Mouse (Mus musculus) kidney, embryonic 15.5 days (tissue): ENCODE measurements at regions not wholly inside any gene's neighbourhood (a gene's known extent, or its start where the extent isn't known, plus 50 kb on each side); places are given as distances from the start of the nearest gene placed in this dataset.
"Not testable (repeated sequence)": the region's sequence is repeated elsewhere in the genome, so short reads cannot be mapped to it uniquely, and the experiment has no call there.

Experiments
- ATAC-seq: fragments of 200-750 bp; cut with Nextera tagmentation; replicated peaks from 2 replicates; pipeline ENCODE4 v1.8.0; 2017; ENCODE audit warnings: moderate TSS enrichment; ENCODE audit not compliant: low FRiP score
- H3K27ac ChIP-seq: fragments of 300-500 bp; sonication (generic); 2 replicates; pipeline ENCODE4 v1.5.1; 2015; ENCODE audit warnings: mild to moderate bottlenecking, inconsistent platforms
- H3K27me3 ChIP-seq: fragments of 300-500 bp; sonication (generic); 2 replicates; pipeline ENCODE4 v1.6.1; 2015; ENCODE audit warnings: inconsistent platforms
- H3K36me3 ChIP-seq: fragments of 300-500 bp; sonication (generic); 2 replicates; pipeline ENCODE4 v1.6.1; 2015; ENCODE audit warnings: inconsistent platforms
- H3K4me1 ChIP-seq: fragments of 300-500 bp; sonication (generic); 2 replicates; pipeline ENCODE4 v1.6.1; 2015; ENCODE audit warnings: inconsistent platforms
- H3K4me2 ChIP-seq: fragments of 300-500 bp; sonication (generic); 2 replicates; pipeline ENCODE4 v1.6.1; 2015; ENCODE audit warnings: moderate library complexity, mild to moderate bottlenecking, inconsistent platforms
- H3K4me3 ChIP-seq: fragments of 300-500 bp; sonication (generic); replicated peaks from 2 replicates; pipeline ENCODE4 v1.5.1; 2015; ENCODE audit warnings: mild to moderate bottlenecking, inconsistent platforms
- H3K9ac ChIP-seq: fragments of 300-500 bp; sonication (generic); 2 replicates; pipeline ENCODE4 v1.6.1; 2015; ENCODE audit warnings: mild to moderate bottlenecking, inconsistent platforms
- H3K9me3 ChIP-seq: fragments of 300-500 bp; sonication (generic); replicated peaks from 2 replicates; pipeline ENCODE4 v1.6.1; 2016; ENCODE audit warnings: inconsistent platforms
- WGBS: fragments of 180-500 bp; shearing (Covaris S2); methylation state at CpG from one replicate; pipeline ENCODE4 v1.1.7; 2015; ENCODE audit warnings: mixed read lengths; 5-methylcytosine and 5-hydroxymethylcytosine counted together

DNA sequence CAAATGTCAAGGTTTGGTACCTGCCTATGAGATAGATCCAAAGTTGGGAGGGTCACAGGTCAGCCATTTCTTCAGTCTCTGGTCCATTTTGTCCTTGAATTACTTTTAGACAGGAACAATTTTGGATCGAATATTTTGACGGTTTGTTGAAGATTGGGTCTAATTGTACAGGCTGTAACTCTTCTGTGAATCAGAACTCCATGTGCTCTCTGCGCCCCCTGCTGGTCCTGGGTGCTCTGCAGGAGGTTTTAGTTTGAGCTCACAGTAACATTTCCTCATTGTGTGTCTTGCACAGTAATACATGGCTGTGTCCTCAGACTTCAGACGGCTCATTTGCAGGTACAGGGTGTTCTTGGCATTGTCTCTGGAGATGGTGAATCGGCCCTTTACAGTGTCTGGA, 158.1 kb downstream of the Adam6a start:
- ATAC-seq = not testable (repeated sequence)

DNA sequence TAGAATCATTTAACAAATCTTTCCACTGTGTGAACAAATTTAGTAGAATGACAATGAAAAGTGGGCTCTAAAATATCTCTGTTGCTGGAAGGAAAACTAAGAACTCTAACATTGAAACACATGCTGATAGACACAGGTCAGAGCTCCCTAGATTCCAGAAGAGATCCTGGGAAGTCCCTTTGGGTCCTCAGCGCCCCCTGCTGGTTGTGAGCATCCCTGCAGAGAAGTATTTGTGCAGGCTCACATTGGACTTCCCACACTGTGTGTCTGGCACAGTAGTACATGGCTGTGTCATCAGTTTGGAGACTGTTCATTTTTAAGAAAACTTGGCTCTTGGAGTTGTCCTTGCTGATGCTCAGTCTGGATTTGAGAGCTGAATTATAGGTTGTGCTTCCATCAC, 172.7 kb downstream of the Adam6a start:
- H3K4me1 ChIP-seq, H3K27ac ChIP-seq, H3K27me3 ChIP-seq, H3K36me3 ChIP-seq, H3K4me2 ChIP-seq, H3K9ac ChIP-seq, H3K4me3 ChIP-seq, ATAC-seq, H3K9me3 ChIP-seq: not testable (repeated sequence)
- 0% methylated on average over 1 of the region's 1 CpGs for WGBS

More for the DNA sequence above, 158.1 kb downstream of the Adam6a start:
- not testable (repeated sequence) for H3K4me2 ChIP-seq, H3K9ac ChIP-seq, H3K4me1 ChIP-seq, H3K27me3 ChIP-seq, H3K9me3 ChIP-seq, H3K4me3 ChIP-seq, H3K27ac ChIP-seq, H3K36me3 ChIP-seq
- 56% methylated on average over 5 of the region's 5 CpGs for WGBS

DNA sequence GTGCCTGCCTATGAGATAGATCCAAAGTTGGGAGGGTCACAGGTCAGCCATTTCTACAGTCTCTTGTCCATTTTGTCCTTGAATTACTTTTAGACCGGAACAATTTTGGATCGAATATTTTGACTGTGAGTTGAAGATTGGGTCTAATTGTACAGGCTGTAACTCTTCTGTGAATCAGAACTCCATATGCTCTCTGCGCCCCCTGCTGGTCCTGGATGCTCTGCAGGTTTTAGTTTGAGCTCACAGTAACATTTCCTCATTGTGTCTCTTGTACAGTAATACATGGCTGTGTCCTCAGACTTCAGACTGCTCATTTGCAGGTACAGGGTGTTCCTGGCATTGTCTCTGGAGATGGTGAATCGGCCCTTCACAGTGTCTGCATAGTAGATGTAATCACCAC, 192.1 kb downstream of the Adam6a start:
- Histone ChIP-seq H3K27ac (no peak overlapping the region), H3K4me3 (no peak overlapping the region), H3K4me2 (no peak overlapping the region), H3K27me3 (no peaks in the 10 kb centered on the region), H3K9ac (no peak overlapping the region), H3K36me3 (no peaks in the 10 kb centered on the region), H3K9me3 (no peaks in the 10 kb centered on the region), H3K4me1 (no peaks in the 10 kb centered on the region)
- WGBS = 68% methylated on average over 4 of the region's 4 CpGs
- no peak for ATAC-seq

DNA sequence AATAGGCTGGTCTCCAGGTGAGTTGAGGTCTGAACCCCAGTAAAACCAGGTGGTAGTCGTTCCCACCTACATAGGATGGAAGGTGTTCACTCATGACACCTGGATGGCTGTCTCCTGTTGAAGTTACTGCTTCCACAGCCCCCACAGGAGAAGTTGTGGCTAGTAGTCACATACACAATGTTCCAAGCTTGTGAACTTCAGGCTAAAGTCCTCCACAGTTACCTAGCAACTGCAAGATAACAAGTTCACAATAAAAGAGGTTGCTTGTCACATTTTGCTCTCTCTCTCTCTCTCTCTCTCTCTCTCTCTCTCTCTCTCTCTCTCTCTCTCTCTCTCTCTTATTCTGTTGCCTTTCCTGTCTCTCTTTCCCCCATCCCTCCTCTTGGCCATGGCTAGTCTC, 202.6 kb downstream of the Adam6a start:
- no peak overlapping the region for H3K9ac ChIP-seq
- no peak overlapping the region for H3K4me2 ChIP-seq
- H3K4me1 ChIP-seq = no peaks in the 10 kb centered on the region
- 0 out of 2 replicates have a peak, but pooled peaks cover under 1% of the 10 kb centered on the region for H3K9me3 ChIP-seq
- H3K27ac ChIP-seq = no peak overlapping the region
- ATAC-seq = no peak
- H3K4me3 ChIP-seq = no peak overlapping the region
- WGBS = 72% methylated on average over 1 of the region's 1 CpGs
- H3K36me3 ChIP-seq = no peaks in the 10 kb centered on the region
- no peaks in the 10 kb centered on the region for H3K27me3 ChIP-seq

DNA sequence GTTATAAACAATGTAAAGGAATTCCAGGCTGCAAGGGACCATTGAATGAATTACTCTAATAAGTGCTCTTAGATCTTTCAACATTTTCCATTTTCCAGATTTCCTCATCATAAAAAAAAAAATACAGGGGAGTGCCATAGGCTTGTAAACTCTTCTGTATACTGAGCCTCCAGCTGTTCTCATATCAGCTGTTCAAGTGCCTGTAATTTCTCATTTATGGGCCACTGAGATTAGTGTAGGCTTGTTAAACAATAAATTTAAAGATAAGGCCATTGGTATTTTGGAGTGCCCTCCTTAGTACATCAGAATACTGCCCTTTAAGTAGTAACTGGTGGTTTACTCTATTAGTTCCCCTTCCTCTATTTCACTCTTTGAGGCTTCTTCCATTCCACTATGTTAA, 204.3 kb downstream of the Adam6a start:
- no peak overlapping the region for H3K27ac ChIP-seq
- H3K27me3 ChIP-seq = no peaks in the 10 kb centered on the region
- no peaks in the 10 kb centered on the region for H3K4me1 ChIP-seq
- no peak overlapping the region for H3K4me3 ChIP-seq
- H3K4me2 ChIP-seq = no peak overlapping the region
- no peaks in the 10 kb centered on the region for H3K36me3 ChIP-seq
- ATAC-seq = no peak
- H3K9me3 ChIP-seq = no peaks in the 10 kb centered on the region
- no peak overlapping the region for H3K9ac ChIP-seq

DNA sequence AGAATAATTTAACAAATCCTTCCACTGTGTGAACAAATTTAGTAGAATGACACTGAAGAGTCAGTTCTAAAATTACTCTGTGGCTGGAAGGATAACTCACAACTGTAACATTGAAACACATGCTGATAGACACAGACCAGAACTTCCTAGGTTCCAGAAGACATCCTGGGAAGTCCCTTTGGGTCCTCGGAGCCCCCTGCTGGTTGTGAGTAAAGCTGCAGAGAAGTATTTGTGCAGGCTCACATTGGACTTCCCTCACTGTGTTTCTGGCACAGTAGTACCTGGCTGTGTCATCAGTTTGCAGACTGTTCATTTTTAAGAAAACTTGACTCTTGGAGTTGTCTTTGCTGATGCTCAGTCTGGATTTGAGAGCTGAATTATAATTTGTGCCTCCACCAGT, 225.9 kb downstream of the Adam6a start:
- 44% methylated on average over 1 of the region's 1 CpGs for WGBS
- H3K4me1 ChIP-seq = no peaks in the 10 kb centered on the region
- ATAC-seq = no peak
- H3K4me3 ChIP-seq = no peak overlapping the region
- no peak overlapping the region for H3K27ac ChIP-seq
- no peak overlapping the region for H3K9ac ChIP-seq
- H3K36me3 ChIP-seq = no peaks in the 10 kb centered on the region
- peaks cover 4% of the 10 kb centered on the region; the same call in 1 of the 2 replicates for H3K9me3 ChIP-seq
- no peaks in the 10 kb centered on the region for H3K27me3 ChIP-seq
- no peak overlapping the region for H3K4me2 ChIP-seq

DNA sequence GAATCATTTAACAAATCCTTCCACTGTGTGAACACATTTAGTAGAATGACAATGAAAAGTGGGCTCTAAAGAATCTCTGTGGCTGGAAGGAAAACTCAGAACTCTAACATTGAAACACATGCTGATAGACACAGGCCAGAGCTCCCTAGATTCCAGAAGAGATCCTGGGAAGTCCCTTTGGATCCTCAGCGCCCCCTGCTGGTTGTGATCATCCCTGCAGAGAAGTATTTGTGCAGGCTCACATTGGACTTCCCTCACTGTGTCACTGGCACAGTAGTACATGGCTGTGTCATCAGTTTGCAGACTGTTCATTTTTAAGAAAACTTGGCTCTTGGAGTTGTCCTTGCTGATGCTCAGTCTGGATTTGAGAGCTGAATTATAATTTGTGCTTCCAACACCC, 252.2 kb downstream of the Adam6a start:
- H3K9ac ChIP-seq, ATAC-seq, H3K36me3 ChIP-seq, H3K4me3 ChIP-seq, H3K4me1 ChIP-seq, H3K27me3 ChIP-seq, H3K9me3 ChIP-seq, H3K27ac ChIP-seq, H3K4me2 ChIP-seq: not testable (repeated sequence)
- WGBS = 0% methylated on average over 1 of the region's 1 CpGs

DNA sequence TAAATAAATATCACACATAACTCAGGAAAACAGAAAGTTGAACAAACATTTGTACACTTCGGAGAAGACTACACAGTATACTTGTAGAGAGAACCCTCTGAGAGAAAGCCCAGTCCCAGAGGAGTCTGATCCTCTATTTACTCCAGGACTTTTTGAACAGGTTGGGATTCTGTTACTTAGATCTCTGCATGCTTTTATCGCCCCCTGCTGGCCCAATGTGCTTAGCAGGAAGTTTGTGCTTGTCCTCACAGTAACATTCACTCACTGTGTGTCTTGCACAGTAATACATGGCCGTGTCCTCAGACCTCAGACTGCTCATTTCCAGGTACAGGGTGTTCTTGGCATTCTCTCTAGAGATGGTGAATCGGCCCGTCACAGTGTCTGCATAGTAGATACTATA, 282.7 kb downstream of the Adam6a start:
- Histone ChIP-seq H3K4me1 (no peaks in the 10 kb centered on the region), H3K27me3 (no peaks in the 10 kb centered on the region), H3K9me3 (peaks cover 8% of the 10 kb centered on the region; the same call in 1 of the 2 replicates), H3K4me3 (no peak overlapping the region), H3K36me3 (no peaks in the 10 kb centered on the region), H3K4me2 (no peak overlapping the region), H3K9ac (no peak overlapping the region), H3K27ac (no peak overlapping the region)
- WGBS = 62% methylated on average over 5 of the region's 5 CpGs
- no peak for ATAC-seq

DNA sequence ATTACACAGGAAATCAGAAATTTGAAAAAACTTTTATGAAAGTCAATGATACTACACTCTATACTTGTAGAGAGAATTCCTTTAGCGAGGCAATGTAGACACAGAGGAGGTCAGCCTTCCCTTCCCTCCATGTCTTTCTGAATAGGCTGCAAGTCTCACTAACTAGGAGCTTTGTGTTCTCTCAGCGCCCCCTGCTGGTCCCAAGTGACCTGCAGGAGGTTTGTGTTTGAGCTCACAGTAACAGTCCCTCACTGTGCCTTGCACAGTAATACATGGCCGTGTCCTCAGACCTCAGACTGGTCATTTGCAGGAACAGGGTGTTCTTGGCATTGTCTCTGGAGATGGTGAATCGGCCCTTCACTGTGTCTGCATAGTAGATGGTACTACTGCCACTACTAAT, 315.2 kb downstream of the Adam6a start:
- Histone ChIP-seq H3K9me3 (no peaks in the 10 kb centered on the region), H3K4me2 (no peak overlapping the region), H3K27ac (no peak overlapping the region), H3K4me3 (no peak overlapping the region), H3K4me1 (no peaks in the 10 kb centered on the region), H3K36me3 (no peaks in the 10 kb centered on the region), H3K27me3 (no peaks in the 10 kb centered on the region), H3K9ac (no peak overlapping the region)
- ATAC-seq = no peak
- WGBS = 49% methylated on average over 4 of the region's 4 CpGs

DNA sequence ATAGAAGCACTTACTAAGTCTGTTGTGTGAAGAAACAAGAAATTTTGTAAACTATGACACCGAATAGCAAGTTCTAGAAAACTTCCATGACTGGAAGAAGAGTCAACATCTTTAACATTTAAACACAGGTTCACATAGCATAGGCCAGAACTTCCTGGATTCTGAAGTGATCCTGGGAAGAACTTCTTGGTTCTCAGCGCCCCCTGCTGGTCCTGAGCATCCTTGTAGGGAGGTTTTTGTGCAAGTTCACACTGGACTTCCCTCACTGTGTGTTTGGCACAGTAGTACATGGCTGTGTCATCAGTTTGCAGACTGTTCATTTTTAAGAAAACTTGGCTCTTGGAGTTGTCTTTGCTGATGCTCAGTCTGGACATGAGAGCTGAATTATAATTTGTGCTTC, 335.1 kb downstream of the Adam6a start:
- no peaks in the 10 kb centered on the region for H3K4me1 ChIP-seq
- 33% methylated on average over 2 of the region's 2 CpGs for WGBS
- ATAC-seq = no peak
- H3K36me3 ChIP-seq = no peaks in the 10 kb centered on the region
- no peaks in the 10 kb centered on the region for H3K27me3 ChIP-seq
- no peak overlapping the region for H3K4me2 ChIP-seq
- H3K9ac ChIP-seq = no peak overlapping the region
- no peak overlapping the region for H3K27ac ChIP-seq
- H3K4me3 ChIP-seq = no peak overlapping the region
- no peaks in the 10 kb centered on the region for H3K9me3 ChIP-seq

DNA sequence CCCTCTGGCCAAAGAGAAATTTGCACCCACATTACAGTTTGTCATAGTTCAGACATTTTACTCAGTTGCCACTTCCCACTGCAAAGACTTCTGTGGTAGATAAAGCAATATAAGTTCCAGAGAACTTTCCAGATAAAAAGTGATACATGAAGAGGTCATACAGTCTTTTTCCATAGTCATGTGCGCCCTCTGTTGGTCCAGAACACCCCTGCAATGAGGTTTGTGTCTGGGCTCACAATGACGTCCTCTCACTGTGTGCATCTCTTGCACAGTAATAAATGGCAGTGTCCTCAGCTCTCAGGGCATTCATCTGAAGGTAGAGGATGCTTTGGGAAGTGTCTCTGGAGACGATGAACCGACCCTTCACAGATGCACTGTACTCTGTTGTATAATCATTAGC, 352.4 kb downstream of the Adam6a start:
- Histone ChIP-seq H3K4me3 (no peak overlapping the region), H3K9ac (no peak overlapping the region), H3K27me3 (no peaks in the 10 kb centered on the region), H3K4me1 (no peaks in the 10 kb centered on the region), H3K9me3 (no peaks in the 10 kb centered on the region), H3K36me3 (no peaks in the 10 kb centered on the region), H3K27ac (no peak overlapping the region), H3K4me2 (no peak overlapping the region)
- WGBS = 36% methylated on average over 4 of the region's 4 CpGs
- no peak for ATAC-seq

DNA sequence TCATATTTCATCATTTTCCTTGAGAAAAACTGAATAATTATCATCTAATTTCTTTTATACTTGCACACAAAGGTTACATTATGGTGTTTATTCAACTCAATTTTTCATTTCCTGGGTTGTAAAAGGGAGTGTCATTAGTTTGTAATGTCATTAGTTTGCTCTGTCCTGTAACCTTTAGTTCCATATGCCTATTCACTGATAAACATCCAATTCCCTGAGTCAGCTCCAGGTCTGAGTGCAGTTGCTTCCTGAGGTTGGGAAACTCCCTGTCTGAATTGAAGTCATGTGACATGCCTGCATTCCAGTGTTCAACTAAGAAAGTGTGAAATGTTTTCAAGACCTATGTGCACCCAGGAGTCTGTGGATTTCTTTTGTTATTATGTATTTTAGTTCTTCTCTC, 362.8 kb downstream of the Adam6a start:
- H3K9me3 ChIP-seq = no peaks in the 10 kb centered on the region; the same call in 1 of the 2 replicates
- H3K4me3 ChIP-seq = no peak overlapping the region
- no peak overlapping the region for H3K9ac ChIP-seq
- no peak overlapping the region for H3K4me2 ChIP-seq
- no peaks in the 10 kb centered on the region for H3K27me3 ChIP-seq
- H3K4me1 ChIP-seq = no peaks in the 10 kb centered on the region
- H3K36me3 ChIP-seq = no peaks in the 10 kb centered on the region
- ATAC-seq = no peak
- H3K27ac ChIP-seq = no peak overlapping the region

DNA sequence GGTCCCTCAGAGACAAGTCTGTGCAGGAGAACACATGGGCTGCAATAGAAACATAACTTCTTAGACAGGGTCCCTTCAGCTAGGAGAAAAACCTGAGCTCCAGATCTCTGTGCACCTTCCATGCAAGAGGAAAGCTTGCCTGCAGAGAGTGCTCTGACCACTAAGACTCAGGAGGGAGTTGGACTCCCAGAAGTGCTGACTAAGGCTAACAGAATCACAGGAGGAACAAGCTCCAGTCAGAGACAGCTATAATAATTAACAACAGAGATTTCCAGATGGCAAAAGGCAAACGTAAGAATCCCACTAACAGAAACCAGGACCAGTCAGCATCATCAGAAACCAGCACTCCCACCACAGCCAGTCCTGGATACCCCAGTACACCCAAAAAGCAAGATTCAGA, 364.0 kb downstream of the Adam6a start:
- ATAC-seq = no peak
- Histone ChIP-seq H3K9me3 (no peaks in the 10 kb centered on the region), H3K9ac (no peak overlapping the region)

More for the DNA sequence above, 364.0 kb downstream of the Adam6a start:
- H3K4me1 ChIP-seq = no peaks in the 10 kb centered on the region
- H3K4me3 ChIP-seq = no peak overlapping the region
- no peaks in the 10 kb centered on the region for H3K27me3 ChIP-seq
- WGBS = 74% methylated on average over 1 of the region's 1 CpGs
- no peak overlapping the region for H3K4me2 ChIP-seq
- H3K36me3 ChIP-seq = no peaks in the 10 kb centered on the region
- no peak overlapping the region for H3K27ac ChIP-seq
